Mouse (Mus musculus) MEL (cell line): ENCODE measurements around the gene Atxn7l1. TPM values are rescaled to one million over a fixed set of nuclear protein-coding genes. Genes with fewer than 3 reads are reported as not detected.

Source experiments
- DNase-seq: peaks from one replicate; pipeline ENCODE4 v3.0.0; 2011; ENCODE audit warnings: low read depth, low spot score
- H3K27ac ChIP-seq: 2 replicates; pipeline ENCODE4 v1.5.1; 2012; ENCODE audit warnings: low read depth, mild to moderate bottlenecking, control low read depth, low read length, moderate library complexity; ENCODE audit not compliant: control insufficient read depth
- H3K27me3 ChIP-seq, 2 experiments: fragments of 150-350 bp in 1 of 2; sonication (generic) in 1 of 2; 2 replicates each; pipeline ENCODE4 v1.6.1; 2012; ENCODE audit warnings: low read length in 2 of 2, mild to moderate bottlenecking in 2 of 2, improper control_type of control experiment in 1 of 2, moderate library complexity in 1 of 2; ENCODE audit not compliant: insufficient read depth in 2 of 2, control insufficient read depth in 1 of 2
- H3K36me3 ChIP-seq, 2 experiments: 2 replicates each; pipeline ENCODE4 v1.6.1; 2012 to 2014; ENCODE audit warnings: low read length in 2 of 2, improper control_type of control experiment in 1 of 2, inconsistent platforms in 1 of 2, mild to moderate bottlenecking in 1 of 2; ENCODE audit not compliant: insufficient read depth in 2 of 2, control insufficient read depth in 1 of 2
- H3K4me1 ChIP-seq, 2 experiments: fragments of 150-350 bp in 1 of 2; sonication (generic) in 1 of 2; 2 replicates each; pipeline ENCODE4 v1.6.1; 2012; ENCODE audit warnings: low read length in 2 of 2, improper control_type of control experiment in 1 of 2, mild to moderate bottlenecking in 1 of 2; ENCODE audit not compliant: insufficient read depth in 2 of 2, control insufficient read depth in 1 of 2
- H3K4me3 ChIP-seq, 2 experiments: fragments of 150-350 bp in 1 of 2; sonication (generic) in 1 of 2; 2 replicates each; pipeline ENCODE4 v1.5.1; 2012; ENCODE audit warnings: low read depth in 2 of 2, low read length in 2 of 2, mild to moderate bottlenecking in 2 of 2, moderate library complexity in 2 of 2, control low read depth in 1 of 2, improper control_type of control experiment in 1 of 2; ENCODE audit not compliant: control insufficient read depth in 1 of 2, insufficient read depth in 1 of 2
- H3K79me2 ChIP-seq: 2 replicates; pipeline ENCODE4 v1.6.1; 2012; ENCODE audit warnings: mild to moderate bottlenecking, low read length, moderate library complexity; ENCODE audit not compliant: control insufficient read depth, poor library complexity, insufficient read depth
- H3K9ac ChIP-seq: 2 replicates; pipeline ENCODE4 v1.6.1; 2012; ENCODE audit warnings: low read depth, mild to moderate bottlenecking, control low read depth, low read length, moderate library complexity; ENCODE audit not compliant: control insufficient read depth, poor library complexity, severe bottlenecking
- H3K9me3 ChIP-seq: fragments of 150-350 bp; sonication (generic); replicated peaks from 2 replicates; pipeline ENCODE4 v1.6.1; 2012; ENCODE audit warnings: mild to moderate bottlenecking, low read length, improper control_type of control experiment, moderate library complexity; ENCODE audit not compliant: insufficient read depth
- BHLHE40 ChIP-seq: IDR thresholded peaks from 2 replicates; pipeline ENCODE4 v1.6.1; 2012; ENCODE audit warnings: low read depth, mild to moderate bottlenecking, inconsistent platforms, low read length, improper control_type of control experiment, borderline replicate concordance
- CHD2 ChIP-seq: IDR thresholded peaks from 2 replicates; pipeline ENCODE4 v1.6.1; 2011; ENCODE audit warnings: low read length, improper control_type of control experiment
- CTCF ChIP-seq, 3 experiments: IDR thresholded peaks in 2 of 3; conservative IDR thresholded peaks in 1 of 3; 2 replicates each; pipeline ENCODE4 v1.5.1; 2011 to 2012; ENCODE audit warnings: low read length in 3 of 3, low read depth in 2 of 3, mild to moderate bottlenecking in 2 of 3, improper control_type of control experiment in 1 of 3, inconsistent platforms in 1 of 3, mixed read lengths in 1 of 3, moderate library complexity in 1 of 3; ENCODE audit not compliant: control insufficient read depth in 1 of 3, insufficient read depth in 1 of 3, poor library complexity in 1 of 3, severe bottlenecking in 1 of 3
- ELF1 ChIP-seq: IDR thresholded peaks from 2 replicates; pipeline ENCODE4 v1.6.1; 2014; ENCODE audit warnings: low read depth, mild to moderate bottlenecking, inconsistent platforms, low read length, improper control_type of control experiment, moderate library complexity
- EP300 ChIP-seq, 2 experiments: IDR thresholded peaks; 2 replicates each; pipeline ENCODE4 v1.6.1; 2011; ENCODE audit warnings: improper control_type of control experiment in 2 of 2, low read length in 2 of 2, low read depth in 1 of 2, mild to moderate bottlenecking in 1 of 2
- ETS1 ChIP-seq: IDR thresholded peaks from 2 replicates; pipeline ENCODE4 v1.6.1; 2012; ENCODE audit warnings: low read depth, mild to moderate bottlenecking, inconsistent platforms, low read length, improper control_type of control experiment, moderate library complexity
- HCFC1 ChIP-seq: IDR thresholded peaks from 2 replicates; pipeline ENCODE4 v1.6.1; 2012; ENCODE audit warnings: low read depth, mild to moderate bottlenecking, inconsistent platforms, low read length, improper control_type of control experiment, moderate library complexity
- JUND ChIP-seq: IDR thresholded peaks from 2 replicates; pipeline ENCODE4 v1.6.1; 2011; ENCODE audit warnings: low read depth, mild to moderate bottlenecking, improper control_type of control experiment, low read length
- MAX ChIP-seq: IDR thresholded peaks from 2 replicates; pipeline ENCODE4 v1.6.1; 2011; ENCODE audit warnings: low read length, improper control_type of control experiment
- MXI1 ChIP-seq: IDR thresholded peaks from 2 replicates; pipeline ENCODE4 v1.6.1; 2011; ENCODE audit warnings: mild to moderate bottlenecking, low read depth, low read length, improper control_type of control experiment
- MYB ChIP-seq: IDR thresholded peaks from 2 replicates; pipeline ENCODE4 v1.6.1; 2011; ENCODE audit warnings: mild to moderate bottlenecking, low read depth, low read length, improper control_type of control experiment
- NRF1 ChIP-seq: IDR thresholded peaks from 2 replicates; pipeline ENCODE4 v1.6.1; 2014; ENCODE audit warnings: low read depth, mild to moderate bottlenecking, inconsistent platforms, low read length, improper control_type of control experiment, moderate library complexity; ENCODE audit not compliant: poor library complexity, insufficient read depth, severe bottlenecking
- POLR2A ChIP-seq, 2 experiments: IDR thresholded peaks; 2 replicates each; pipeline ENCODE4 v1.6.1; 2011 to 2012; ENCODE audit warnings: low read length in 2 of 2, mild to moderate bottlenecking in 2 of 2, control low read depth in 1 of 2, improper control_type of control experiment in 1 of 2, low read depth in 1 of 2, moderate library complexity in 1 of 2; ENCODE audit not compliant: control insufficient read depth in 1 of 2, insufficient read depth in 1 of 2, poor library complexity in 1 of 2
- RAD21 ChIP-seq: IDR thresholded peaks from 2 replicates; pipeline ENCODE4 v1.6.1; 2011; ENCODE audit warnings: mild to moderate bottlenecking, low read depth, low read length, improper control_type of control experiment
- RCOR1 ChIP-seq: IDR thresholded peaks from 2 replicates; pipeline ENCODE4 v1.6.1; 2012; ENCODE audit warnings: low read depth, mild to moderate bottlenecking, inconsistent platforms, low read length, improper control_type of control experiment
- SIN3A ChIP-seq: IDR thresholded peaks from 2 replicates; pipeline ENCODE4 v1.6.1; 2012; ENCODE audit warnings: low read length, improper control_type of control experiment, inconsistent platforms
- TBP ChIP-seq: IDR thresholded peaks from 2 replicates; pipeline ENCODE4 v1.8.0; 2011; ENCODE audit warnings: low read depth, low read length, improper control_type of control experiment
- TCF12 ChIP-seq: IDR thresholded peaks from 2 replicates; pipeline ENCODE4 v1.6.1; 2014; ENCODE audit warnings: low read depth, mild to moderate bottlenecking, inconsistent platforms, low read length, improper control_type of control experiment, moderate library complexity
- USF1 ChIP-seq: IDR thresholded peaks from 2 replicates; pipeline ENCODE4 v1.6.1; 2014; ENCODE audit warnings: low read depth, mild to moderate bottlenecking, inconsistent platforms, low read length, improper control_type of control experiment, moderate library complexity
- USF2 ChIP-seq, 2 experiments: IDR thresholded peaks; 2 replicates each; pipeline ENCODE4 v1.6.1; 2011 to 2012; ENCODE audit warnings: improper control_type of control experiment in 2 of 2, low read length in 2 of 2, borderline replicate concordance in 1 of 2, inconsistent platforms in 1 of 2, low read depth in 1 of 2, mild to moderate bottlenecking in 1 of 2; ENCODE audit not compliant: insufficient read depth in 1 of 2
- ZKSCAN1 ChIP-seq: IDR thresholded peaks from 2 replicates; pipeline ENCODE4 v1.6.1; 2012; ENCODE audit warnings: low read depth, mild to moderate bottlenecking, inconsistent platforms, low read length, improper control_type of control experiment, moderate library complexity
- ZMIZ1 ChIP-seq: IDR thresholded peaks from 2 replicates; pipeline ENCODE4 v1.6.1; 2012; ENCODE audit warnings: low read depth, mild to moderate bottlenecking, inconsistent platforms, low read length, improper control_type of control experiment, moderate library complexity
- ZNF384 ChIP-seq: IDR thresholded peaks from 2 replicates; pipeline ENCODE4 v1.6.1; 2012; ENCODE audit warnings: low read depth, mild to moderate bottlenecking, inconsistent platforms, low read length, improper control_type of control experiment
- polyA plus RNA-seq, 2 experiments: library from polyadenylated mRNA; stranded (reverse) in 1 of 2; unstranded in 1 of 2; fragments of >175 nt in 1 of 2; fragments of >200 nt in 1 of 2; gene quantifications; 2 replicates each; pipeline versions ENCODE4 v1.2.1 to v1.2.4; 2012; ENCODE audit warnings: low replicate concordance in 2 of 2, low read depth in 1 of 2; ENCODE audit not compliant: insufficient read length in 2 of 2, insufficient read depth in 1 of 2, missing spikeins in 1 of 2
- total RNA-seq: library from RNA; depleted of rRNA; stranded (reverse); fragments of 300-350 nt; gene quantifications from 2 replicates; pipeline ENCODE4 v1.2.3, GENCODE M21; 2012

Gene Atxn7l1
- total and polyA plus RNA-seq, 3 experiments: 11.6 to 50.3 TPM; not detected in 1

- no peak for TF ChIP-seq ZMIZ1
- TF ChIP-seq TBP: no peak
- peak; percentile 46; the same call in 1 of the 2 replicates for TF ChIP-seq TCF12
- TF ChIP-seq JUND: no peak
- TF ChIP-seq RCOR1: no peak
- 0 out of 2 replicates have a peak, but pooled peaks have one; percentile 1 for TF ChIP-seq BHLHE40
Observed at GRCm38 (mm10) chr12:33218215-33218859, 70.8 kb downstream of the Atxn7l1 start (continued).

GRCm38 (mm10) chr12:33219436-33219835 lies 71.9 kb downstream of the Atxn7l1 start:
- H3K4me3 ChIP-seq: no peak overlapping the region
- no peaks in the 10 kb centered on the region for H3K79me2 ChIP-seq
- peaks cover 24 to 53% of the 10 kb centered on the region in 2 experiments for H3K4me1 ChIP-seq
- TF ChIP-seq ZNF384 (no peak), POLR2A (IDR thresholded peaks at IDR 0.05; ENCODE audit: control insufficient read depth in 1 of 2, insufficient read depth in 1 of 2, low read depth in 1 of 2, low read length in 2 of 2, poor library complexity in 1 of 2) (no peak), RCOR1 (no peak), NRF1 (no peak), EP300 (IDR thresholded peaks at IDR 0.05; ENCODE audit: low read depth in 1 of 2, low read length in 2 of 2) (no peak), MYB (no peak), ZKSCAN1 (no peak), MXI1 (no peak), USF1 (no peak), SIN3A (no peak), ETS1 (no peak), MAX (no peak), CHD2 (no peak), RAD21 (no peak), ELF1 (no peak), CTCF (IDR thresholded peaks at IDR 0.05 in 2 of 3, conservative IDR thresholded peaks at IDR 0.05 in 1 of 3; ENCODE audit: control insufficient read depth in 1 of 3, insufficient read depth in 1 of 3, low read depth in 2 of 3, low read length in 3 of 3, poor library complexity in 1 of 3, severe bottlenecking in 1 of 3) (no peak), USF2 (IDR thresholded peaks at IDR 0.05; ENCODE audit: borderline replicate concordance in 1 of 2, insufficient read depth in 1 of 2, low read depth in 1 of 2, low read length in 2 of 2) (no peak), HCFC1 (no peak)
- peak overlapping the region; percentile 98 for H3K27ac ChIP-seq
- DNase-seq: peak; percentile 14
- H3K9me3 ChIP-seq: no peaks in the 10 kb centered on the region
- peaks cover 0 to 53% of the 10 kb centered on the region in 2 experiments; a peak in 2 of 4 replicates for H3K36me3 ChIP-seq
- no peaks in the 10 kb centered on the region for H3K27me3 ChIP-seq
- H3K9ac ChIP-seq: peak overlapping the region; percentile 4; the same call in 1 of the 2 replicates
